Mouse (Mus musculus): ENCODE results near the gene Cdk5rap3. TPM values are rescaled to one million over a fixed set of nuclear protein-coding genes. Genes with fewer than 3 reads are reported as not detected.

The Cdk5rap3 gene
- polyA plus RNA-seq, 1 experiment: 95.5 TPM

DNA sequence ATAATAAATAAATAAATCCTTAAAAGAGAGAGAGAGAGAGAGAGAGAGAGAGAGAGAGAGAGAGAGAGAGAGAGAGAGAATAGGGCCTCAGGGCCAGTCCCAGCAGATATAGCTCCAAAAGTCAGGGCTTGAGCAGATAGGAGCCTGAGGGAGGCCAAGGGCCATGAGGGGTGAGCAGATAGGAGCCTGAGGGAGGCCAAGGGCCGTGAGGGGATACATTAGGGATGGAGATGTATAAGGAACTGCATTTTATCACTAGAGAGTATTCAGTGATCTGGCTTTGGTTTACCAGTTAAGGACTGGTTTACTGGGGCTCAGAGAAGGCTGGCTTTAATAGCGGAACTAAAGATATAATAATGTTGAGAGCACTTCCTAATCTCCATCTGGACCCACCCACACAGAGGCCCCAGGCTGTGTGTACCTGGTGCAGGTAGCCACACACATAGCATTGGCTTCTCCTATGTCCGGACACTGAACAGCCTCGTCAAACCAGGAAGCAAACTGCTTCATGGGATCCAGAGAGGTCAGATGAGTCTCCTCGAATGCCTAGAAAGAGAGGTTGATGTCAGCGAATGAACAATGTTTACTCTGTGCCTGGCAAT, 25.8 kb upstream of the Cdk5rap3 start:
- H3K27me3 ChIP-seq (ENCODE audit: control insufficient read depth, insufficient read depth, low read length): no peaks in the 10 kb centered on the region
- no peaks in the 10 kb centered on the region for H3K36me3 ChIP-seq (ENCODE audit: control insufficient read depth, insufficient read depth, low read length)
- no peak overlapping the region for H3K4me3 ChIP-seq (ENCODE audit: control insufficient read depth, insufficient read depth, low read length)
- H3K4me1 ChIP-seq (replicated peaks; ENCODE audit: control insufficient read depth, insufficient read depth, low read length): peaks cover 16% of the 10 kb centered on the region
- no peak overlapping the region for H3K27ac ChIP-seq (ENCODE audit: control insufficient read depth, insufficient read depth, low read length)
- WGBS: 95% methylated on average over 6 of the region's 6 CpGs
- TF ChIP-seq CTCF (IDR thresholded peaks at IDR 0.05; ENCODE audit: borderline replicate concordance, control insufficient read depth, extremely low read depth, insufficient read depth, low read length, poor library complexity): no peak
- TF ChIP-seq POLR2A (IDR thresholded peaks at IDR 0.05; ENCODE audit: control insufficient read depth, extremely low read depth, insufficient read depth, low read length, poor library complexity): no peak
- no peak for DNase-seq

- Histone ChIP-seq H3K27ac (ENCODE audit: control insufficient read depth, insufficient read depth, low read length) (no peak overlapping the region), H3K4me3 (ENCODE audit: control insufficient read depth, insufficient read depth, low read length) (no peak overlapping the region), H3K27me3 (ENCODE audit: control insufficient read depth, insufficient read depth, low read length) (no peaks in the 10 kb centered on the region), H3K36me3 (ENCODE audit: control insufficient read depth, insufficient read depth, low read length) (no peaks in the 10 kb centered on the region), H3K4me1 (replicated peaks; ENCODE audit: control insufficient read depth, insufficient read depth, low read length) (peaks cover 16% of the 10 kb centered on the region)
- WGBS: 90% methylated on average over 16 of the region's 16 CpGs
- no peak for DNase-seq
- TF ChIP-seq CTCF (IDR thresholded peaks at IDR 0.05; ENCODE audit: borderline replicate concordance, control insufficient read depth, extremely low read depth, insufficient read depth, low read length, poor library complexity): no peak
- no peak for TF ChIP-seq POLR2A (IDR thresholded peaks at IDR 0.05; ENCODE audit: control insufficient read depth, extremely low read depth, insufficient read depth, low read length, poor library complexity)
These were observed 24.5 kb upstream of the Cdk5rap3 start for GRCm38 (mm10) chr11:96940578-96941465.

- TF ChIP-seq CTCF (IDR thresholded peaks at IDR 0.05; ENCODE audit: borderline replicate concordance, control insufficient read depth, extremely low read depth, insufficient read depth, low read length, poor library complexity) (no peak), POLR2A (IDR thresholded peaks at IDR 0.05; ENCODE audit: control insufficient read depth, extremely low read depth, insufficient read depth, low read length, poor library complexity) (no peak)
- Histone ChIP-seq H3K27me3 (ENCODE audit: control insufficient read depth, insufficient read depth, low read length) (no peaks in the 10 kb centered on the region), H3K4me1 (replicated peaks; ENCODE audit: control insufficient read depth, insufficient read depth, low read length) (peaks cover 6% of the 10 kb centered on the region), H3K4me3 (ENCODE audit: control insufficient read depth, insufficient read depth, low read length) (no peak overlapping the region), H3K36me3 (ENCODE audit: control insufficient read depth, insufficient read depth, low read length) (no peaks in the 10 kb centered on the region), H3K27ac (ENCODE audit: control insufficient read depth, insufficient read depth, low read length) (no peak overlapping the region)
- no peak for DNase-seq
- 86% methylated on average over 6 of the region's 6 CpGs for WGBS
These were observed 22.1 kb upstream of the Cdk5rap3 start for GRCm38 (mm10) chr11:96938426-96938800.

DNA sequence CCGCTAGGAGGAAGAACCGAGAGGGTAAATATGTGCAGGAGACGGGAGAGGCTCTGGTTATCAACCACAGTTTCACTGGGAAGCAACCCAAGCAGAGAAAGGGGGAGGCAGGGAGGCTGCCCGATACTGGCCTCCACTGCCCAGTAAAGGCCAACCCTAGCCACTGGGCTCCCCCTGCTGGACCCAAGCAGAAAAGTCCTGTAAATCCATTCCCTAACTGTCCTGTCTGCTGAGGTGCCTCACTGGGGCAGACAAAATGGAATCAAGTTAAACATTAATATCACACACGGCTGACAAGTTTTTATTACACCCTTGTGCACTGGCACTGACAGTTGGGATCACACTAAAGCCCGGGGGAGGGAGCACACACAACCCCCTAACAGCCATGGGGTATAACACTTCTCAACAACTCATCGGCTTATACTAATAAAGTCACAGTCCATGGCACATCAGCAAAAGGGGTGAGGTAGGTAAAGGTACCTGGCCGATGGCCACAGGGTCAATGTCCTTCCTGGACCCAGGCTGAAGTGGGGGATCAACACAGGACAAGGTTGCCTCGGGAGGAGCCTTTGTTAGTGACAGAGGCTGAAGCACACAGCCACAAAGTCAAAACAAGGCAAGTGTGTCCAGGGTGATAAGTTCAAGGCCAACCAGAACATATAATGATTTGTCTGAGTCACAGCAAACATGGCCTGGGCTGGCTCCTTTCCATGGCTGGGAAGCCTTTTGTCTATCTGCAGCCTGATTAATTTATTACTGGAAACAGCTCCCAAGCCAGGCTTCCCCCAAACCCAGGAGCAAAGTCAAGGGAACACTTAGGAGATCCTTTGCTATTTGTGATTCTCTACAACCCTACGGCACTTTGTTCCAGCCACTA, 21.5 kb upstream of the Cdk5rap3 start:
- no peaks in the 10 kb centered on the region for H3K36me3 ChIP-seq (ENCODE audit: control insufficient read depth, insufficient read depth, low read length)
- no peaks in the 10 kb centered on the region for H3K27me3 ChIP-seq (ENCODE audit: control insufficient read depth, insufficient read depth, low read length)
- TF ChIP-seq POLR2A (IDR thresholded peaks at IDR 0.05; ENCODE audit: control insufficient read depth, extremely low read depth, insufficient read depth, low read length, poor library complexity) (no peak), CTCF (IDR thresholded peaks at IDR 0.05; ENCODE audit: borderline replicate concordance, control insufficient read depth, extremely low read depth, insufficient read depth, low read length, poor library complexity) (peak; percentile 23; the same call in 1 of the 2 replicates)
- WGBS: 76% methylated on average over 10 of the region's 10 CpGs
- H3K4me3 ChIP-seq (ENCODE audit: control insufficient read depth, insufficient read depth, low read length): no peak overlapping the region
- H3K27ac ChIP-seq (ENCODE audit: control insufficient read depth, insufficient read depth, low read length): no peak overlapping the region
- H3K4me1 ChIP-seq (replicated peaks; ENCODE audit: control insufficient read depth, insufficient read depth, low read length): peaks cover 4% of the 10 kb centered on the region
- no peak for DNase-seq

DNA sequence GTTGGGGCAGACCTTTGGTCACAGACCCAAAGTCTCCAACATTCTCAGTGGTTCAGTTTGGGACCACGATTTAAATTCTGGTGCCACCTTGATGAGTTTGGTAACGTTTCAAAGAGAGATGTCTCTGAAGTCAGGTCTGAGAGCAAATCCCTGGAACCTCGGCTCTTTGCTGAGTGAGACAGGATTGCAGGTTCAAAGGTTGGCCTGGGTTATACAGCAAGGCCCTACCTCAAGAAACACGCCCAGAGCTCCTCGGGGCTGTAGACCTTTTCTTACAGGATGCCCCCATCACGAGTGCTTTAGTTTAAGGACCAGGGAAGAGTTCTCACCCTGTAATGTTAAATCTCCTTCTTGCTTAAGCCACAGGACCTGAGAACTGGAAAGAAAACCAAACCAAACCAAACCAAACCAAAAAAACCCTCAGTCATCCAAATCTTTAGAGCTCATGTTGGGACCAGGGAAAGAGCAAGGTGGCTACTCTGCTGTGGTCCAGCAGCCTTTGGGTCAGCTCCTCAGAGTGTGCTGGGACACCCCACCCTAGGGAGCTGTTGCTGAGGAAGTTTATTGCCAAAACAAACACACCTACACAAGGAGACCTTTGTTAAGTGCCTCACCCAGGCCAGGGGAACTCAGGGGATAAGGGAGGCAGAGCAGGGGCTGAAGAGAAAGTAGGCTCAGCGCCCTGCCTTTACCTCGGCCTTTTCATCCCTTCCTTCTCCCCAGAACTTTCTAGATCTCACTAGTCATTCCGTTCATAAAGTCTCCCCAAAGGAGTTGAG, 19.8 kb upstream of the Cdk5rap3 start:
- WGBS: 92% methylated on average over 9 of the region's 9 CpGs
- peaks cover 4% of the 10 kb centered on the region for H3K4me1 ChIP-seq (replicated peaks; ENCODE audit: control insufficient read depth, insufficient read depth, low read length)
- H3K27me3 ChIP-seq (ENCODE audit: control insufficient read depth, insufficient read depth, low read length): no peaks in the 10 kb centered on the region
- TF ChIP-seq CTCF (IDR thresholded peaks at IDR 0.05; ENCODE audit: borderline replicate concordance, control insufficient read depth, extremely low read depth, insufficient read depth, low read length, poor library complexity) (no peak), POLR2A (IDR thresholded peaks at IDR 0.05; ENCODE audit: control insufficient read depth, extremely low read depth, insufficient read depth, low read length, poor library complexity) (no peak)
- no peak overlapping the region for H3K4me3 ChIP-seq (ENCODE audit: control insufficient read depth, insufficient read depth, low read length)
- no peak overlapping the region for H3K27ac ChIP-seq (ENCODE audit: control insufficient read depth, insufficient read depth, low read length)
- DNase-seq: no peak
- H3K36me3 ChIP-seq (ENCODE audit: control insufficient read depth, insufficient read depth, low read length): no peaks in the 10 kb centered on the region
